Mouse (Mus musculus): Measurements from ENCODE around the gene Hsd17b13. TPM values are rescaled to one million over a fixed set of nuclear protein-coding genes. Genes with fewer than 3 reads are reported as not detected.

Hsd17b13 gene
- 0.16 TPM for polyA plus RNA-seq (2017; shearing (Covaris generic))

DNA sequence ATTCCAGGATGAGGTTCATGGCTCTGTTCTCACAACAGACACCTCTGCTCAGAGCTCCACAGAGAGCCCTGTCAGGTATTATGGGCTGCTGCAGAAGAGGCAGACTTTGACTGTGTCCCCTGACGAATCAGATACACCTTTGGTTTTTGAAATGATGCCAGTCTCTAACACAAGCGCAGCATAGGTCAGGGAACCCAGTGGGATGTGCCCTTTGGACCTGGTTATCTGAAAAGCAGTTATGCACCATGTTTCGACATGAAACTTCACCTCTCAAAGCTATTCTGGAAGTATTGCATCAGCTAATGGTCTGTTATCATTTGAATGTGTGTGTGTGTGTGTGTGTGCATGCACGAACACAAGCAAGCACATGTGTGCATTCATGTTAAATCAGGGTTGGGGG lies at the start of gene Hsd17b13:
TSS of gene Hsd17b13 (minus strand) at position 114 of the 400 bp plus-strand sequence.

DNA sequence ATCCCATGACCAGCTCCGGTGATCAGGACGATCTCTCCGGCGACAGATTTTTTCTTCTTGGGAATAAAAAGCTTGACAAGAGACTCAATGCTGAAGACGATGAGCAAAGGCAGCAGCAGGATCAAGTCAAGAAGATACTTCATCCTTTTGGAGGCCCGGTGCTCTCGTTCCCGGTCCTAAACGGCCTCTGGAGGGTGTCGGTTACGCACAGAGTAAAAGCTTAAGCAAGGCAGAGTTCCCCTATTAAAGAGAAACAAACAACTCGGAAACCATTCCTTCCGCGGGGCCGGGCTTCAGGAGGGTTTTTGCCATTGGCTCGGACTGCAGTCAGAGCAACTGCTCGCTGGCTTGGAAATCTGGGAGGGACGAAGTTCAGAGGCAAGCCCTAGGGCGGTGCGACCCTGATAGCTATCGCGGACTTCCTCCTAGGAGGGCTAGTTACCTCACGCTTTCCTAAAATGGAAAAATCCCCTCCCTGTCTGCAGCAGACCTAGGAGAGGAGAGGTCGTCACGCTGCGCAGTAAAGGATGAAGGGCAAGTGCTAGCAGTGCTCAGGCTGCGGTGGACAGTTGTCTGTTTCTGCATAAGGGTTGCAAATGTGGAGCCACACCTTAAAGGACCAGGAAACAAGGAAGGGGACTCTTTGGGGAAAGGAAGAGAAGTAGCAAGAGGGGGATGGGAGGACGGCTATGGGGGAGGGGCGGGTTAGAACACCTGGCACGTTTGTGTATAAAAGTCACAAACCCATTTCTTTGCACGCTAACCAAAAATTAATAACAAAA lies 44.6 kb upstream of the Hsd17b13 start, which contains the start of gene Hsd17b11:
TSS of gene Hsd17b11 (minus strand) at position 323 of the 782 bp plus-strand sequence.

DNA sequence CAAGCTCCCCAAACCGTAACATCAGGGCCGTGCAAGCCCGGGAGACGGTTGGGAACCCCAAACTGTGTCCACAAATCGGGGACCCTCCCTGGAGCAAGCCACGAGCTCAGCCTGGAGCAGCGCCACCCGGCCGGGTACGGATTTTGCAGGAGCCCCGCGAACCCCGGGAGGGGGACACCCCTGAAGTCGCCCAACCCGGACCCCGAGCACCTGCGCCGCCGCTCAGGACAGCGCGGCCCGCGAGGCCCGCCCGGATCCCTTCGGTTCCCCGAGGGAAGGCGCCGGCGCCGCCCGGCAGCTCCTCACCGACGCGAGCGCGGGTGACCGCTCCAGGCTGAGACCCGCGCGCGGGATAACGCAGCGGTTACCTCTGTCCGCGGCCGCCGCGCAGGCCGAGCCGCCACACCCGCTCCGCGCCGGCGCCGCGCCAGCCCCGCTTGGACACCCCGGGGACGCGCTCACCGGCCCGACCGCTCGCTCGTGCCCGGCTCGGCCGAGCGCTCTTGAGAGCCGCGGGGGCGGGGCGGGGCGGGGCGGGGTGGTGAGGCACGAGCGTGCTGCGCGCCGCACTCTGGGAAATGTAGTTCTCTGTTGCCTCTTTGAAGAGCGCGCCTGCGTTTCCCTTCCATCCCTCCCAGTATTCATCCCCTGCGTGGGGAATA lies 66.3 kb downstream of the Hsd17b13 start, which contains the start of gene Klhl8:
TSS of gene Klhl8 (minus strand) at position 512 of the 662 bp plus-strand sequence.

Other genes with a start within 250 kb of the Hsd17b13 start
- 1.2 TPM for gene Klhl8, start 66.2 kb downstream of the Hsd17b13 start, polyA plus RNA-seq (2017; shearing (Covaris generic))
- 5.8 TPM for gene Hsd17b11, start 44.5 kb upstream of the Hsd17b13 start, polyA plus RNA-seq (2017; shearing (Covaris generic))
- gene Nudt9, start 68.9 kb upstream of the Hsd17b13 start, polyA plus RNA-seq (2017; shearing (Covaris generic)) = 17.0 TPM
- gene Gm17660, start 100.2 kb upstream of the Hsd17b13 start, polyA plus RNA-seq (2017; shearing (Covaris generic)) = not detected
- not detected for gene Sparcl1, start 136.3 kb upstream of the Hsd17b13 start, polyA plus RNA-seq (2017; shearing (Covaris generic))
- gene Dspp, start 193.3 kb upstream of the Hsd17b13 start, polyA plus RNA-seq (2017; shearing (Covaris generic)) = not detected
- not detected for gene Dmp1, start 225.2 kb upstream of the Hsd17b13 start, polyA plus RNA-seq (2017; shearing (Covaris generic))